Mouse (Mus musculus) spleen, postnatal 10 days (tissue): Measurements from ENCODE around the gene Sla2.
"Not testable (repeated sequence)": the region's sequence is repeated elsewhere in the genome, so short reads cannot be mapped to it uniquely, and the experiment has no call there.

Source experiments
- DNase-seq, 2 experiments: peaks; one replicate each; pipeline ENCODE4 v3.0.0; 2021 to 2022; ENCODE audit warnings: low spot score in 2 of 2

Sla2 gene

DNA sequence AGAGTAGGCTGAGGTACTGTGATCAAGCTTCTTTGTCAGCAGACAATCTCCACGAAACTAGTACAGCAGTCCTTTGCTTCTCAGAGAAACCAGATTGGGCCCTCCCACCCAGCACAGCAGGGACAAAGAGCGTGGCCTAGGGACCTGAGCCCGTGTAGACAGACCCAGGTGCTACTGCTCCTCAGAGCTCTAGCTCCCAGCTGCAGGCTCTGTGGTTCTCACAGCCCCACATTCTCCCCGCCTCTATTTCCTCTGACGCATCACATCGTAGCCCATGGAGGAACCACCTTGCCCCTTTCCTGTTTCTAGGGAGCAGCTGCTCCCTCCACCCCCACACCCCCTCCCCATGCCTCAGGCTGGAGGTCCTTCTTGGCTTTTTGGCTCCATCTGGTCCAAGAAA is at the start of gene Sla2:
Sla2 (minus strand) TSS at position 176 of the 400 bp plus-strand sequence.
- DNase-seq, result peak in 1 of 2 experiments; percentile 37

DNA sequence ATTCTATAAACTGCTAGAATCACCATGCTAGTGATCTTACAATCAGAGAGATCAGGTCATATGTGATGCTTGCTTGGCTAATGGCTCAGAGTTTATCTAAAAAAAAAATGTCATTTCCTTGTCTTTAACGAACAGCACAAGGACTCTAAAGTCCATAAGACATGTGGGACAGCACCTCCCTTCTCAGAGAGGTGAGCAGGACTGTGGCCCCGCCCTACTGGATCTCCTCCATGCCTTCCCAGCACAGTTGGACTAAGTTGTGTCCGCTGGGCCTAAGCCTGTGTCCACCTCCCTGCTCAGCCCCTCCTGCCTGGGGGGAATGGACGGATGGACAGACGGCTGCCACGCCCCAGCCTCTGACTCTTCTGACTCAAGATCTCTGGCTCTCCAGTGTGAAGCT is 48.0 kb upstream of the Sla2 start:
- DNase-seq, result no peak

DNA sequence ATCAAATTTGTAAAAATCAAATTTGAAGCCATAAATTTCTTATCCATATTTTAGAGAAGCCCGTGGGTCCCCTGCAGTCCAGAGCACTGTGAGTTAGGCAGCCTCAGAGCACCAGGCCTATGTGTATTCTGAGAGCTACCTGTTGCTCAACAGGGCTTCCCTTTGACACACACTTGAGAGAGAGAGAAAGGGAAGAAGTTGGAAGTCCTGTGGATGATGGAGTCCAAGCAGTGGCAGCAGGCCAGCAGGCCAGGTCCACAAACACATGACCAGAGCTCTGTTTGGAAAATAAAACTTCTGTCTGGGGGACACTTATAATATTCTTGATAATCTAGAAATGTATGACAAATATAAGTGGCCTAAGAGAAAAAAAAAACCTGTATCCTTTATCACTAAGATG is 46.4 kb upstream of the Sla2 start:
- no peak for DNase-seq

DNA sequence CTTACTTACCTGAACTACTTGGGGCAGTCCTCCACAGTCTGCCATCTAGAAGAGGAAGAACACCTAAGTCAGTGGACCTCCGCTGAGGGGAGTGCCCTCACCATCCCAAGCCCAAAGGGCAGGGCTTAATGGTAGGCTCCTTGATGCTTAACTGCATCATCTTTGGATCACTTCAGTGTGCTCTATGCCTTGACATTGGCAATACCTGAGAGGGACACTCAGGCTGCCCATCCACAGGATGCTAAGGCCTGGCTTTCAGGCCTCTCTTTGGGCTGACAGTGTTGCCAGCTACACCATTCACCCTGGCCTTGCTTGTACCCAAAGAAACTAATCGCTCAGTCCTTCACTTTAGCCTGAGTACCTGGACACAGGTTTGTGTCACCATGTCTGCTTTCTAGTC is 44.4 kb upstream of the Sla2 start:
- no peak for DNase-seq

DNA sequence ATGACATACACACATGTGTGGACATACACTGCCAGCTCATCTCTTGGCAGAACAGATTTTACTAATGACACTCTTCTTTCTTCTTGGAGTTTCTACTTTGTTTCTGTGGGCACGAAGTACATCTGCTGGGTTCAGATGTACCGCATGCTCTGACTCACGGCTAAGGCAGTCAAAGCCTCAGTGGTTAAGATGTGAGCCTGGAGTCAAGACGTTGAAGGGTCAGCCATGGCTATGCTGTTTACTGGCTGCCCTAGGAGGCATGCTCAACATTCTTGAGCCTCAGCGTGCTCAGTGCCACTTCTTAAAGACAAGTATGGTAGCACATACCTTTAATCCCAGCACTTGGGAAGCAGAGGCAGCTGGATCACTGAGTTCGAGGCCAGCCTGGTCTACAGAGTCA is 43.6 kb upstream of the Sla2 start:
- no peak for DNase-seq

DNA sequence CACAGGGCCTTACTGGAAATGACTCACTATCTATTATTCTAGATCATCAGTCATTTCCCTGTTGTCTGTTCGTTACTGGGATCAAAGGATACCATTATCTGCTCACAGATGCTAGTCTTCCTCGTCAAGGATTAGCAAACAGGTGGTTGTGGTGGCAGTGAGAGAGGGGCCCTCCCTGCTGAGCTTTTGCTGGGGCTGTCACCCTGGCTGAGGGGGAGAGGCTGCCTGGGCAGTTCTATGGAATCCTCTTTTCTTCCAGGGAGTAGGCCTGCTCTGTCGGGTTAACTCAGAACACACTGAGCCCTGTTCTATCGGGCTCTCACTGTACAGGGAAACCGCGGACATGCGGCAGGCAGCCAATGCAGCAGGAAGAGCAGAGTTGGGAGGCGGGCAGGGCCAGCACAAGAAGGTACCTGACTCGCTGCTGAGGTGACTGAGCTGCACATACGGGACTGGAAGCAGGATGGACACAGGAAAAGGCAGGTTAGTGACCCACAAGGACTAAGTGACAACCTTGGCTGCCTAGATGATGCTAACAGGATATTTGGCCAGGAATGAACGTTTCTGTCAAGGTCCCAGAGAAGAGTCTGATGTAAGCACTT is 42.6 kb upstream of the Sla2 start:
- no peak for DNase-seq

DNA sequence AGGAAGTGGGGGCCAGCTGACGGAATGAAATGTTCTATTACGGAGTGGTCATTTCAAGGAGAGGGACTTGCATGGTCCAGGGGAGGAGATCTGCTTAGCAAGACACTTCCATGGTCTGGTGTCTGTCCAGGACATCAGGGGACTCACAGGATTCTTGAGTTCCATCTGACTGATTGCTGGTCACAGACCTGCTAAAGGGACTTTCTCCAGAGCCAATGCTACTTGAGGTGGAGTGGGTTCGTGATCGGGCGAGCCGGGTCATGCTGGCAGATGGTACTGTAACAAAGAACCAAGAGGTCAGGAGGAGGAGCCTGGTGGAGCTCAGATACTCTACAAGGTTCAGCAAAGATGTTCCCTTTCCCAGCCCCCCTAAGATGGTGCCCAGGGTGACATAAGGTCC is 41.6 kb upstream of the Sla2 start:
- DNase-seq, result no peak

DNA sequence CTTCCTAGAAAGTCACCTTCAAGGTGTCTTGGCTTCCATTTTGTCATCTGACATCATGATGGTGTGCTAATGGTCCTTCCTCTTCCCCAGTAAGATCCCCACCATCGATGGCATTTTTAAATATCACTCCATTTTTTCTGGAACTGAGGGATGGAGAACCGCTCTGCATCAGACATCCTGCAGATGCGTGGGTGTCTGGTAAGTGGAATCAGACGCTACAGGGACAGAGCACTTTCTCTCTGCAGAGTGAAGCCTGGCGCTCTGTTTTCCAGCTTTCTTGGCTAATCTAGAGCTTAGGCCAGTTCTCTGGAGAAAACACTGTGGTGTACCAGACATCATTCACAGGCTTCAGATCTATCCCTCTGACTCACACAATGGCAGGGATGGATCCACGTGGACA is 40.7 kb upstream of the Sla2 start:
- DNase-seq, result no peak

DNA sequence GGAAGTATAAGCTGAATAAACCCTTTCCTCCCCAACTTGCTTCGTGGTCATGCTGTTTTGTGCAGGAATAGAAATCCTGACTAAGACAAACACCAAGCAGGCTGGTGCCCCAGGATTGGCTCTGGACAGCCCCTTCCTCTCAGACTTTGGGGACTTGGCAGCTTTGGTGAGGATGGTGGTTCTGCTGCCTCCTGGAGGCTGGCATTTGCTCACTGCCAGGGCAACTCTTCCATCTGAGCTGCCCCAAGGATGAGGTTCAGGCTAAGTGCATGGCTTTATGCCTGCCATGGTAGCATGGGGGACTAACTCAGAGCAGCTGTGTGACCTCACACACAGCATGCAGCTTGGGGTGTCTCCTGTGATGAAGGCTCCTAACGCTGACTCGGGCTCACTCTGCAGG is 38.6 kb upstream of the Sla2 start:
- not testable (repeated sequence) for DNase-seq

DNA sequence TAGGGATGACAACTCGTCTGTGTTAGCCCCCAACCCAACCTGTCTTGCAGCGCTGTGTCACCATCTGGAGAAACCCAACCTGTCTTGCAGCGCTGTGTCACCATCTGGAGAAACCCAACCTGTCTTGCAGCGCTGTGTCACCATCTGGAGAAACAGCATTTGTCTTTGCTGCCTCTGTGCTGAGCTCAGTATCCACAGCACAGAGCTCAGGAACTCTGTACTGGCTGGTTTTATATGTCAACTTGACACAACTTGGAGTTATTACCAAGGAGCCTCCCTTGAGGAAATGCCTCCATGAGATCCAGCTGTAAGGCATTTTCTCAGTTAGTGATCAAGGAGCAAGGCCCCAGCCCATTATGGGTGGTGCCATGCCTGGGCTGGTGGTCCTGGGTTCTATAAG is 38.1 kb upstream of the Sla2 start:
- DNase-seq, result not testable (repeated sequence)

DNA sequence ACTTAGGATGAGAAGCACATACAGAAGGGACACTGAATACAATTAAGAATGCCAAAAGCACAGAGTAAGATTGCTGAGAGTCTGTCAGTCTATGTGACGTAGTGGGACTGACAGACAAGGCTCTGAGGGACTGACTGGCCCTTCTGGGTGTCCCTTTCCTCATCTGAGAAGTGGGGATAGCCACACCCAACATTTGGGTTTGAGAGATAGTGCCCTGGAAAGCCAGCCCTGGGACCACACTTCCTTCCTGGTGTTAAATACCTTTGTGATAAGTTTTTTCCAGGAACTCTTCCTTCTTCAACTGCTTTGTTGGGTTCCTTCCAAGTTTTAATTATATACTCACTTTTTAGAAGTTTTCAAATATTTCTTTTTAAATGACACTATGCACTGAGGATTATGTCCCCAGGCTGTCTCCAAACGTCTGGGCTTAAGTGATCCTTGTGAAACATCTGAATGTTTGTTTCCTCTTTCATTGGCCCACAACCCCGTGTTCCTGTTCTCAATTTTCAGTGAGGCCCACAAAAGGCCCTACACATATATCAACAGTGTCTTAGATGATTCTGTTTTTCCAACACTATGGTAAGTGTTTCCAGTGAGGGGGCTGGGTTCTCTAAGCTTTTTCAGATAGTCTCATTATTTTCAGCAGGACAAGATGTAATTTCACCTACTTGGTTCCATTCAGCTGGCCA is 37.4 kb upstream of the Sla2 start:
- no peak for DNase-seq

DNA sequence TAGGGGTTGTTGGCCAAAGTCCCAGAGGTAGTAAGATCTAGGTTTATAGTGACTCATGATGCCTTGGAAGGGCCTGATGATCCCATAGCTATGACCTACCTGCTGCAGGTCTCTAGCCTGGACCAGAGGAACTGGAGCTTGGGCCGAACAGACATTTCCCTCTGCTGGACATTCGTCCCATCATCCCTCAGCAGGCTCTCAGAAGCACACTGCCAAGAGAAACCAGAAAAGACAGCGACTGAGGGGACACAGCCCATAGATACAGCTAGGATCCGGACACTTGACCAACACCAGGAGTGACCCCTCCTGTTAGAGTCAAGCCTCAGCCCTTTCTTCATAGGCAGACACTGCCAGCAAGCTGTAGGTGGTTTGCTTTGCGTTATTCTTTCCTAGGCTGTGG is 36.1 kb upstream of the Sla2 start:
- DNase-seq, result no peak

DNA sequence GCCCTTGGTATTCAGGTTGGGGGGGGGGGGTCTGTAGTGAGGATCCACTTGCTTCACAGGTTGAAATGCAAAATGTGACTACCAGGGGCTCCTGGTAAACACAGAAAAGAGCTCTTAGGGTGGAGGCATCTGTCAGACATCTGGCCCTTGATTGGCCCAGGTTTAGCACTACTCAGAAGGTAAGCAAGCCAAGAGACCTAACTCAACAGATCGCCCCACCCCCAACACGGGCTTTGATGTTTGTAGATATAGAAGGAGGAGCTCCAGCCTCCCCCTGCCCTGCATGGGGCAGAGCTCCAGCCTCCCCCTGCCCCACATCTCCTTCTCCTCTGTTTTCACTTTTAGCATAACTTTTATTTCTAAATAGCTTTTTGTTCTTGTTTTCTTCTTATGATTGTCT is 32.8 kb upstream of the Sla2 start:
- DNase-seq, result no peak

DNA sequence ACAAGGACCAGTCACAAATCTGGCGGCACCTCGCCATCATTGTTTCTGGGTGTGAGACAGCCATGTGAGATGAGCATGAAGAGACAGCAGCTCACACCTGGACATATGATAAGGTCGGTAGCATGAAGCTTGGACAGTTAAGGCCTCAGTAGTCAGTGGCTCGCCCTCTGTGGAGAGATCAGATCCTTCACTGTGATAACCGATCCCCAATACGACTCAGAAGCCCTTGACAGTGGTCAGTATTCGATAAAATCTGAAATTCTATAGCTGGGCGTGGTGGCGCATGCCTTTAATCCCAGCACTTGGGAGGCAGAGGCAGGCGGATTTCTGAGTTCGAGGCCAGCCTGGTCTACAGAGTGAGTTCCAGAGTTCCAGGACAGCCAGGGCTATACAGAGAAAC is 32.2 kb upstream of the Sla2 start:
- DNase-seq, result not testable (repeated sequence)

DNA sequence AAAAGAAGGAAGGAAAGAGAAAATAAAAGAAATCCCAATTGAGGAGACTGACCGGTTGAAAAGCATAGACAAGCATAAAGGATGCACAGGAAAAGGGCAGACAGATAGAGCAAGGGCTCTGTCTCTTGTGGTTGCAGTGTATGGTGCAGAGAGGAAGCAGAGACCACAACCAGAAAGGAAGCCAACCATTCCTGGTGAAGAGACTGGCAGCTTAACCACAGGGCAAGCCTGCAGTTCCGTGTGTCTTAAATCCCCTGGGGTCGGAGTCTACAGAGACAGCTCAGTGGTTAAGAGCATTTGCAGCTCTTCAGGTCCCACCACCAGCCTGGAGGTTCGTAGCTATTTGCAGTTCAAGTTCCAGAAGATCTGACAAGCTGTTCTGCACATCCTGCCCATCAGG is 31.6 kb upstream of the Sla2 start:
- DNase-seq, result peak in 1 of 2 experiments; percentile 28

DNA sequence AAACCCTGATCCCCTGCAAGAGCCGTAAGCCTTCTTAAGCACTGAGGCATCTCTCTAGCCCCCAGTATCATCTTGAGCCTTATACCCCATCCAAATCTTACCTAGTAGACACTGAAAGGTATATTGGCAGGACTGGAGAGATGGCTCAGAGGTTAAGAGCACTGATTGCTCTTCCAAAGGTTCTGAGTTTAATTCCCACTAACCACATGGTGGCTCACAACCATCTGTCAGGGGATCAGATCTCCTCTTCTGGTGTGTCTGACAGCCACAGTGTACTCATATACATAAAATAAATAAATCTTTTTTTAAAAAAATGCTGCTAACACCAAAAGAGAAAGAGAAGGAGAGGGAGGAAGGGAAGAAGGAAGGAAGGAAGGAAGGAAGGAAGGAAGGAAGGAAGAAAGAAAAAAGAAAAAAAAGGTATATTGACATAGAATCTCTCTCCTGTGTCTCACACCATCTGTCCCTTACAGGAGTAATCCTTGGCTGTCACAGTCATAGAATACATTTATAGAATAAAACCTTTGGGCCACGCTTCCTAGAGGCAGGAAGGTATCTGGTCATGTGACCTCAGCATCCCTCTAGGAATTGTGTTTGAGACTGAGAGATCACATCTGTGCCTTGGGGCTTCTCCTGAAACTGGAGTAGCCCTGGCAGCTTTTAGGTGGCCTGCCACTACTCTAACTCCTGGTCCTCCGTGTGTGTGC is 29.6 kb upstream of the Sla2 start:
- no peak for DNase-seq

DNA sequence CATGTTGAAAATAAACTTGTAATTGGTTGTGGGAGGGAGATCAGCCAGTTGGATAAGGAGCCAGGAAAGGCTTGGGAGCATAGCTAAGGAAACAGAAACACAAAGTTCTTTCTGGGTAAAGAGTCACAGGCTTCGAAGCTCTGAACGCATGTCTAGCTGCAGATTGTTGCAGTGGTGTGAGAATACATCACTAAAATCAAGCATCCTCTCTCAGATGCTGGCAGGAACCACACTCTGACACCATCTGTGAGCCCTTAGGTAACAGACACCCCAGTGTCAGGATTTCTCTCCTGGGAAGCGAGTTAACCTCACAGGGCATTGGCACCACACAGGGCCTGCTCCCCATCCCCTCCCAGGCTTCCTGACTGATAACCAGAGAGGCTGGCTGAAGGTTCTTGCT is 28.6 kb upstream of the Sla2 start:
- DNase-seq, result no peak

DNA sequence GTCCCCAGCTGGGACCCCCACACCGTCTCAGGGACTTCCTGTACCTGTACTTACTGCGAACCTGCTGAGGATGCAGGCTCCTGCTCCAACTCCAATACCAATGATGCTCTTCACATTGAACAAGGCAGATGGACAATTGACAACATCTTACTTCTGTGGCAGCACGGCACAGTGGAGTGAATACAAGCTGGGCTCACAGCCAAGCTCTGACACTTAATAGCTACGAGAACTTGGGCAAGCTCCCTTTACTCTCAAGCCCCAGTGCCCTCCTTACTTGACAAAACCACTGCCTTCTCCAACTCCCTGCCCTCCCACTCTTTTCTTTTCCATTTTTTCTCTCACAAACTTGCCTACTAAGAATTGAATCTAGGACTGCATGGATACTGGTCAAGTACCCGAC is 26.2 kb upstream of the Sla2 start:
- no peak for DNase-seq

DNA sequence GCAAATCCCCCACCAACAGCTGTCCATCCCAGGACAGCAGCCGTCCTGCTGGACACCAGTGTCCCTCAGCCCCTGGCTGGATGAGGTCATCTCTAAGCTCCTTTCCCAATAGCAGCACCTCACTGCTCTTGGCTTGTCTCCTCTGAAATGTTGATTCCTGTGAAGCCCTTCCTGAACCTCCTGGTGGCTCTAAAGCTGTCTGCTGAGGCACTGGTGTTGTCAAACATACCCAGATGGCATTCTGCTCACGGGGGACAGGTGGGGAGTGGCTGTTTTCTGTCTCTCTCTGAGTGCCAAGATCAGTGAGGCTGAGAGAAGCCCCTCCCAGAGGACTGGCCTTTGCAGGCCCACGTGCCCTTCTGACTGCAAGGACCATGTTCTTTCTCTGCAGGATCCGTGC is 18.9 kb upstream of the Sla2 start:
- DNase-seq, result not testable (repeated sequence)

DNA sequence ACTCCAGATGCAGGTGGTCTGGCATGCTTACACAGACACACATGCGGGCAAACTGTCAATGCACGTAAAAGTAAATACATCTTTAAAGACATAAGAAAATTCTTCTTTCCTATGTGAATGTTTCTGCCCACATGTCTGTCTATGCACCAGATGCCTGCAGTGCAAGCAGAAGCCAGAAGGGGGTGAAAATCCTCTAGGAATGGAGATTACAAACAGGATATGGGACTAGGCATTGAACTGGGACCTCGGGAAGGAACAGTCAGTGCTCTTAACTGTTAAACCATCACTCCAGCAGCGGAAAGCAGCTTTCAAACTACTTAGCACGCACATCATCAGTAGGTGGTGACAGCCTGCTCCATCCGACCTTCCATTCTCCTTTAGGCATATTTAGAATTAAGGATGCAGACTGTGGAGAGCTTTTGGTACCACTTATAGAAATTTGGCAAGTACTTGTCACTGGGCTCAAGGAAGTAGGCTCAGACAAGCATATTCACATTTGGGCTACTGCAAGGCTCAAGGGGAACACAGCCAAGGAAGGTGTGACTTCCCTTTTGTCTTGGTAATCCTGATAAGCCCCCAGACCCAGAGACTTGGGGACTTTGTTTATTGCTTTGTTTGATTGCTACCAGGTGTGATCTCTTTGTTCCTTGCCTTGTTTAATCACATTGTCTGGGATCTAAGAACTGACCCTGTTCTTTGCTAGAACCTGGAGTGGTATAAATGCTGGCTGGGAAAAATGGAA is 18.2 kb upstream of the Sla2 start:
- DNase-seq, result no peak

DNA sequence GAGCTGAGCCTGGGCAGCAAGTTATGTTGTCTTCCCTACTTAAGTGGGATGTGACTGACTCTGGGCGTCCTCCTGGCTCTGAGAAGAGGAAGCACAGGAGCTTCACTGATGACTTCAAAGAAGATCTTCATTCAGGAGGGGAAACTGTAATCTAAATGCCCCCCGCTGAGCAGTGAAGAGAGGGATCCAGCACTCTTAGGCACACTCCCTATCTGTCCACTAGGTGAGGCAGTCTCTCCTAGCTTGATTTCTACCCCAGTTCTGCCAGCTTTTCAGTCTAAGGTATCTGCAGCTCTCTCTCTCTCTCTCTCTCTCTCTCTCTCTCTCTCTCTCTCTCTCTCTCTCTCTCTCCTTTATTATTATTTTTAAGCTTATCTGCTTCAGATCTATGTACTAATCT is 16.4 kb upstream of the Sla2 start:
- no peak for DNase-seq

DNA sequence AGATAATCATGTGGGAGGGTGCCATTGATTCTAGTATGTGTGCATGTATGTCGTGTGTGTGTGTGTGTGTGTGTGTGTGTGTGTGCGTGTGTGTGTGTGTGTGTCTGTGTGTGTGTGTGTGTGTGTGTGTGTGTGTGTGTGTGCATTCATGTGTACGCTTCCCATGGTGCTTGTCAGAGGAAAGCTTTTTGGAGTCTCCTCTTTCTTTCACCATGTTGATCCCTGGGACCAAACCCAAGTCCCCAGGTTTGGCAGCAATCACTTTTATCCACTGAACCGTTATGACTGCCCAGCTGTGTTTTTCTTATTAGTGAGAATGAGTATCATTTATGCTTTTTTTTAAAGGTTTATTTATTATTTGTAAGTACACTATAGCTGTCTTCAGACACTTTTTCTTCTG is 15.4 kb upstream of the Sla2 start:
- not testable (repeated sequence) for DNase-seq

DNA sequence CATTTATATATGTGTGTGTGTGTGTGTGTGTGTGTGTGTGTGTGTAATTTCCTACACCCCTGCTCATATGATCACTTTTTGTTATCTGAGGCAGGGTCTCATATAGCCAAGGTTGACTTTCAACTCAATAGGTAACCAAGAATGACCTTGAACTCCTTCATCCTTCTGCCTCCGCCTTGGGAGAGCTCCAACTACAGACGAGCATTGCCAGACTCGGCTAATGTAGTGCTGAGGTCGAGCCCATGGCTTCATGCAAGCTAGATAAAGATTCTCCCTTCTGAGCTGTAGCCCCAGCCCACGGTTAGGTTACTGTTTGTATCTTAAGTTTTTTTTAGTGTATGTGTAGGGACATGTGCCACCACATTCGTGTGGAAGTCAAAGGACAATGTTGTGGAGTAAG is 14.9 kb upstream of the Sla2 start:
- DNase-seq, result no peak
